Mouse (Mus musculus): ENCODE data around the gene Rrbp1. TPM values are rescaled to one million over a fixed set of nuclear protein-coding genes. Genes with fewer than 3 reads are reported as not detected.

Rrbp1 gene
- polyA plus RNA-seq, 1 experiment from 2014 or later, result 78.3 TPM

DNA sequence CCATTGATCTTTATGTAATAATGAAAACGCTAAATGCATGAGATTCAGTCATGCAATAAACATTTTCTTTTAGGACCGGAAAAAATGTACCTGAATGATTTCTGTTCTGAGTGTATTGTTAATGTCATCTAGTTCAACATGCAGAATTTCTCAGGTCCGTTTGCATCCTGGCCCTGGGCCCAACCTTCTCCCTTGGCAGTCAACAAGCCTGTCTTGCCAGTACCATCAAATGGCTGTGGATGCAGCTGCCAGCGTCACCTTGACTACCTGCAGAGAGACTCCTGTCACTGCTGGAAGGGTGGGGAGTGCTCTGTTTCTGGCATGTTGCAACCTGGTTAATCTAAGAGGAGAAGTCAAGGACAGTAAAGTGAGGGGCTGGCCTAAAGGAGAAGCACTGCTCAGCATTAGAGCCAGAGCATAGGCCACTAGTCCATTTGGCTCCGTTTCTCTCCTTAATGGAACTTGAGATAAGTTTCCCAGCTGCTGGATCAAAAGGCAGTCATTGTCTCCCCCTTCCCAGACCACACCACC lies 110.2 kb downstream of the Rrbp1 start:
- Histone ChIP-seq H3K9ac (ENCODE audit: low read length) (no peak overlapping the region), H3K36me3 (ENCODE audit: control insufficient read depth, insufficient read depth, low read length) (no peaks in the 10 kb centered on the region), H3K9me3 (ENCODE audit: control insufficient read depth, low read length) (no peaks in the 10 kb centered on the region), H3K27me3 (ENCODE audit: control insufficient read depth, insufficient read depth, low read depth, low read length) (no peaks in the 10 kb centered on the region), H3K4me3 (ENCODE audit: low read length) (no peak overlapping the region), H3K27ac (ENCODE audit: low read length) (no peak overlapping the region), H3K4me1 (replicated peaks; ENCODE audit: control insufficient read depth, insufficient read depth, low read length) (no peaks in the 10 kb centered on the region; the same call in 1 of the 2 replicates), H3K4me2 (ENCODE audit: low read depth, low read length) (no peak overlapping the region)
- ATAC-seq (ENCODE audit: low read depth), result peak; percentile 49; the same call in 1 of the 2 replicates
- 62% methylated on average over 5 of the region's 5 CpGs for WGBS

DNA sequence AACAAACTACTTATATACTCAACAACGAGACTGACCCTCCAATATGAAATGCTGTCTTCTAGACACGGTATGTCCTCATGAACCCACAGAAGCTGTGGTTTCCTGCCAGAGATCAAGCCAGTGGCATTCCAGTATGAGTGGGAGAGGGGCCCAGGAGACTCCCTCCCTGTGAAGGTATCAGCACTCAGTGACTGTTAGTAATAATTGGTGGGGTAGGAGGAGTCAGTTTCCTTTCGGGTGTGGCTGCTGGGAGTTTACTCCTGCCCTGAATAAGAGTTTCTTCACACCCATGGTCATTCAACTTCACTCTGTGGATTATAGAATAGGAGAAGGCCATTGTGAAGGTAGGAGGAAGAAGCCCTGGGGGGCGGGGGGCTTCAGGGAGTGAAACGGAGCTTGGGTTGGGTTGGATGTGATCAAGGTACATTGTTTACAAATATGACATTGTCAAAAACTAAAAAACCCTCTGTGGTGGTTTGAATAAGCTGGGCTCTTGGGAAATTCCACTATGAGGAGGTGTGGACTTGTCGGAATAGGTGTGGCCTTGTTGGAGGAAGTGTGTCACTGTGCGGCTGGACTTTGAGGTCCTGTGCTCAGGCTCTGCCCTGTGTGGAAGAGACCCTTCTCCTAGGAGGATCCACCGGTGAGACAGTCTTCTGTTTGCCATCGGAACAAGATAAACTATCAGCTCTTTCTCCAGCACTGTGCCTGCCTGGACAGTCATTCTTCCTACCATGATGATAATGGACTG lies 111.4 kb downstream of the Rrbp1 start:
- ATAC-seq (ENCODE audit: low read depth), result no peak
- WGBS, result 77% methylated on average over 9 of the region's 9 CpGs

More for the DNA sequence above, 111.4 kb downstream of the Rrbp1 start:
- Histone ChIP-seq H3K9ac (ENCODE audit: low read length) (no peak overlapping the region), H3K4me3 (ENCODE audit: low read length) (no peak overlapping the region), H3K4me2 (ENCODE audit: low read depth, low read length) (no peak overlapping the region), H3K36me3 (ENCODE audit: control insufficient read depth, insufficient read depth, low read length) (no peaks in the 10 kb centered on the region), H3K27ac (ENCODE audit: low read length) (no peak overlapping the region), H3K9me3 (ENCODE audit: control insufficient read depth, low read length) (no peaks in the 10 kb centered on the region), H3K4me1 (replicated peaks; ENCODE audit: control insufficient read depth, insufficient read depth, low read length) (no peaks in the 10 kb centered on the region; the same call in 1 of the 2 replicates), H3K27me3 (ENCODE audit: control insufficient read depth, insufficient read depth, low read depth, low read length) (no peaks in the 10 kb centered on the region)

Other genes starting within 250 kb of the Rrbp1 start
- 1.6 and 2.2 TPM in 2 replicates for gene Bfsp1, start 148.1 kb downstream of the Rrbp1 start, polyA plus RNA-seq (2015; fragmentation: Nextera tagmentation; extraction: Ambion mirVana)
- 565 and 579 TPM in 2 replicates for gene Dstn, start 95.9 kb downstream of the Rrbp1 start, polyA plus RNA-seq (2015; fragmentation: Nextera tagmentation; extraction: Ambion mirVana)
- not detected in 2 replicates for gene Banf2, start 21.8 kb upstream of the Rrbp1 start, polyA plus RNA-seq (2015; fragmentation: Nextera tagmentation; extraction: Ambion mirVana)

All from lung, embryonic 16.5 days (tissue).